Mouse (Mus musculus) cerebellum, adult 9-11 months (tissue): ENCODE measurements at regions not wholly inside any gene's neighbourhood (a gene's known extent, or its start where the extent isn't known, plus 50 kb on each side); places are given as distances from the start of the nearest gene placed in this dataset.

Source experiments
- DNase-seq: peaks from one replicate; pipeline ENCODE4 v3.0.0; 2022

DNA sequence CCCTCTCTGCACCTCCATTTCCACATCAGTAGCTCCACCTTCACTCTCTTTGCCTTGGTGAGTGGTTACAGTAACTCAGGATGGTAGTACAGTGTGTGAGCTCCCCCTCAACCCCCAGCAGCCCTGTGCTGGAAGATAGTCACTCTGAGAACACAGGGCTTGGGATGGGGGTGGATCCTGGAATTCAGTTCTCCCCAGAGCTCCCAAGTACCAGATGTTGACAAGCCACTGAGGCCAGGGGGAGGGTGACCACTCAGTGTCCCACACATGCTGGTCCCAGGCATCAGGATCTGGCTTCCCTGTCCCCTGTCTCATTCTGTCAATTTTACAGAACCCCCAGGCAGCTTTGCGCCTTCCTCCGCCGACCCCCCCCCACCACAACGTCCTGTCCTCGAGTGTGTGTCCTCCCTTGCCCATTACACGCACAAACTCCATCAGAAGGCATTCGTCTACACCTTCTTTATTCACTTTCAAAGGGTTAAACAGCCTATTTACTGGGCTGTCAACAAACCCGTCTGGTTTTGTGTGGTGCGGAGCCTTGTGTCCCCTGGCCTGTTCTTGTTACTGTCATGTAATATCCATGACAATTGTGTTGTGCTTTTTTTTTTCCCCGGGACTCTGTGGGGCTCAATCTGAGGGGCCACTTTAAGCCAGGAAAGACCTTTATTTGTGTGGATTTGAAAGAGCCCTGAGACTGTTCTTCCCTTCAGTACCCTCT, 194.6 kb upstream of the Irx3 start:
- DNase-seq = no peak

DNA sequence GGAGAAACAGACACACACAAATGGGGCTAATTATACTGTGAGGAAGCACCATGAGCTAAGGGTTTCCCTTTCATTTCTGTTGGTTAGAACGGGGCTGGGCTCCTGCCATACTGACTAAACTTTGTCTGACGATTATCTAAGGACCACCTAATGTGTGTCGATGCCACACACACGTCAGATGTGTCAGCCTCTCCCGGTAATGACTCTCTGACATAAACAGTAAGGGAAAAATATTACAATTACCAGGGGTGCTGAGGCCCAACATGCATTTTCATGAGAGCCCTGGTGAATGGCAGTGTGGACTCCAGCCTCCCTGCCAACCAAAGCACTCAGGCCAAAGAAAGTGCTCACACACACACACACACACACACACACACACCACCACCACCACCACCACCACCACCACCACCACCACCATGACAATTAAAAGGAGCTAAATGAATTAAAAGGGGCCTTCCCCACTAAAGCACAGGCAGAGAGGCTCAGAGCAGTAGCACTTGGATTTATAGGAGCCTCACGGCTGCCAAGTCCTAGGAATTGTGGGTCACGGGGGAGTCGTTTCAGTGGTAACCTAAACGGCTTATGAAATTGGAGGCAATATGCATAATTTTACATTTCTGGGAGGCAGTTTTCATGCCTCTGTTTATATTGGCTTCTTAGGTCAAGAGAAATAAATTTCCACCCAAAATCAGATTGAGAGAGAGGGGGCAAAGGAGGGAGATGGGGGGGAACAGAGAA, 193.7 kb upstream of the Irx3 start:
- DNase-seq = no peak

- DNase-seq = no peak
These were observed 189.9 kb upstream of the Irx3 start for GRCm38 (mm10) chr8:91991542-91992452.

- DNase-seq = no peak
These were observed 189.1 kb upstream of the Irx3 start for GRCm38 (mm10) chr8:91990952-91991351.

DNA sequence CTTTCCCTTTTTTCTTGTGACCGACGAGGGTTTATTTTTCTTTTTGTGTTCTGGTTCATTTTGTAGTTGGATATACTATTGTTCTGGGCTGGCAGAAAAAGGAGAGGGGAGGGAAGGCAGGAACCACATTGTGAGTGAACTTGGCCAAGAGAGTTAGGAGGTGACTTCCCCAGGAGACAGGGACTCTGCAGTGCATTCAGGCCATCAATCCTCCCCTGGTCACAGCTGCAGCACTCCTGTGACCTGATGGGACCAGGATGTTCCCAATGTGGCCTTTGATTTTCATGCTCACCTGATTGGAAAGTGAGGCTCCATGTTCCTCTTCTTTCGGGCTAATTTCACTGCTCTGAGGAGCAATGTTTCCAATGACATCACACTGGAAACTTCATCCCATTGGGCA, 188.2 kb upstream of the Irx3 start:
- DNase-seq = no peak

DNA sequence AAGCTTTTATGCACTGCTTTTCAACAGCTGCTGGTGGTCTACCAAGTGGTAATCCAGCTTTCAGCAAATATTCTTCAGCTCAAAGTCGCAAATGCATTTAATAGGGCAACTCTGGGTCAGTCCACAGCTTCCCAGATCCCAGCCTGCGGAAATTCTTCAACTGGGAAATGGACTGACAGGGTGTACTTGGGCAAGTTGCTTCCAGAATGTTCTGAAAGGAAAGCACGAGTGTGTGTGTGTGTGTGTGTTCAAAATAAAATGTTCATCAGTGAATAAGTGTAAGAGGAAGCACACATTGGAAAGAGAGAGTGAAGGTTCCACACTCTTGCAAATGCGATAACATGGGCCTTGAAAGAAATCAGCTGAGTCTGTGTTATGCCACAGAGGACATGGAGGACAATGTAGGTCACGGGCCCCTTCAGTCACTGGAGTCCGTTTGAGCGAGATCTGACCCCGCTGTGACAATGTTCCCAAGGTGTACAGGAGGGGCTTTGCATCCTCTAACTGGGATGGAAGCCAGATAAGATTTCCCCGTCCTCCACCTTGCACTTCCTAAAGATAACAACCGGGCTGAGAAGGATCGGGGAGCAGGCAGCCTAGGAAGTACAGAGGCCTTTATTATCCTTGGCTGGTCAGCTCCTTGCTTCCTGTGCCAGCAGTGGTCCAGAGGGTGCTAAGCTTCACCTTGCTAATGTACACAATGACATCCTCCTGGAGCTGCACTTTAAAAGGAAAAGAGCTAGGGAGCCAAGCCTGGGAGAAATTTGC, 187.2 kb upstream of the Irx3 start:
- no peak for DNase-seq

- no peak for DNase-seq
These were observed 186.0 kb upstream of the Irx3 start for GRCm38 (mm10) chr8:91987854-91988253.

- no peak for DNase-seq
These were observed 181.3 kb upstream of the Irx3 start for GRCm38 (mm10) chr8:91983171-91983570.

- no peak for DNase-seq
These were observed 175.2 kb upstream of the Irx3 start for GRCm38 (mm10) chr8:91976900-91977585.

GRCm38 (mm10) chr8:91975460-91975859, 173.6 kb upstream of the Irx3 start:
- DNase-seq = no peak

DNA sequence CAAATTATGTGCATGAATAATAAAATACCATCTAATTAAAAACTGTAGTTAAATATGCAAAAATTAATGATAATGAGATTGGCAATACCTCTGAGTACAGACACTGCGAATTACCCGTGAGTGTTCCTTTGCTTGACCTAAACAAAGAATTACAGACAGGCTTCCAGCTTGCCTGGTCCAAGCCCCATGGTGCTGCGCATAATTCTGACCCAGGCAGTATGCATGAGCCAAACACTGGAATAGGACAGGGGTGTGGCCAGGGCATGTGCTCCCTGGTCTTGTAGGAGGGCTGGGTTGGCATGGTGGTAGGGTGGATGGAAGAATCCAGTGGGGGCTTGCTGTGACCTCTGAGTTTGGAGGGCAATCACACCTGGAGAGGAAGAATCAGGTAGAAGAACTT, 172.8 kb upstream of the Irx3 start:
- DNase-seq = no peak

GRCm38 (mm10) chr8:91973951-91974439, 172.1 kb upstream of the Irx3 start:
- no peak for DNase-seq

GRCm38 (mm10) chr8:91967407-91967806, 165.5 kb upstream of the Irx3 start:
- DNase-seq = no peak

- no peak for DNase-seq
These were observed 165.1 kb upstream of the Irx3 start for GRCm38 (mm10) chr8:91966891-91967370.

DNA sequence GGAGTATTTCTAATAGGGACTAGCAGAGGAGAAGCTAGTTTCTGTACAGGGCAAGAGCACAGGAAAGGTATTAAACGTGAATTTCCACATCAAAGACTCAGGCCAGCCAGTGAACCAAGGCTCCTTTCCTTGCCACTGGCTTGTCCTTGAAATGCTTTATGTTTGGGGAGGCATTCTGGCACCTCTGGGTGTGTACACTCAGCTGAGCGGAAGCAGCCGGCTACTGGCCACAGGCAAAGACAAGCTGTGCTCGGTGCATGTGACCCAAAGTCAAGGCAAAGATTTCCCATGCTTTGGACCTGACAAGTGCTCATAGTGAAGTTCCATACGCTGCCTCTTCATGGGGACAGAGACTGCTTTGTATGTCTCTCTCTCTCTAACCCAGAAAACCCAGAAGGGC, 159.8 kb upstream of the Irx3 start:
- DNase-seq = no peak

DNA sequence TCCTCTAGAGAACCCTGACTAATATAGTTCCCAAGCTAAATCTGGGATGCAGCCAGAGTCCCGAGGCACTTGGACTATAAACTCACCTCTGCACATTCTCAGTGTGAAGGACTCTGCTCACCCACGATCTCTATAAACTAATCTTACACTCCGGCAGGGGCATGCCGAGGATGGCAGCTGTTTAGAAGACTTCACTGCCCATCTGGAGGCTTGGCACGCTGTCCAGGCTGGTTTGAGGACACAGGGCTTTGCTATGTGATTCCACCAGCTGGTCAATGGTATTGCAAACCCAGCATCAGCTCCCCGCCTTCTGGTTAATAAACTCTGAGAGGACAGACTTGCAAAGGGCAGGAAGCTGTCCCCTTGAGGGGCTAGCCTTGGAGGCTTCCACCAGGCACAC, 153.3 kb upstream of the Irx3 start:
- DNase-seq = no peak

GRCm38 (mm10) chr8:91952981-91953380, 151.1 kb upstream of the Irx3 start:
- DNase-seq = no peak

DNA sequence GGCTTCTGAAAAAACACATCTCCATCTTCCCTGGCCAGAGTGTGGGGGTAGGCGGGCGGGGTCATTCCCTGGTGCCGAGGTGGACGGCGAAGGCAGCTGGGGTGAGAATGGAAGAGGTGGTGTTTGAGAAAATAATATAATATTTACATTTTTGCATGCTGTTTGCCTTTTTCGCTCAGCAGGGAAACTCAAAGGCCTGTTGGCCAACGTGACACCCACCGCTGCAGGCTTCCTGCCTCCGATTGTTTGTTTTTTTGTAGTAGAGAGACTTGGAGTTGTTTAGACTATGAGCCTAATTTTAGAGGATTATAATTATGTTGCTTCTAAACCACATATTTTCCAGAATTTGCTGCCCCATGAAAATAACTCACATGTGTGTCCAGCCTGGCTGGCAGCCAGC, 147.2 kb upstream of the Irx3 start:
- DNase-seq = no peak

GRCm38 (mm10) chr8:91948173-91948940, 146.5 kb upstream of the Irx3 start:
- DNase-seq = no peak

DNA sequence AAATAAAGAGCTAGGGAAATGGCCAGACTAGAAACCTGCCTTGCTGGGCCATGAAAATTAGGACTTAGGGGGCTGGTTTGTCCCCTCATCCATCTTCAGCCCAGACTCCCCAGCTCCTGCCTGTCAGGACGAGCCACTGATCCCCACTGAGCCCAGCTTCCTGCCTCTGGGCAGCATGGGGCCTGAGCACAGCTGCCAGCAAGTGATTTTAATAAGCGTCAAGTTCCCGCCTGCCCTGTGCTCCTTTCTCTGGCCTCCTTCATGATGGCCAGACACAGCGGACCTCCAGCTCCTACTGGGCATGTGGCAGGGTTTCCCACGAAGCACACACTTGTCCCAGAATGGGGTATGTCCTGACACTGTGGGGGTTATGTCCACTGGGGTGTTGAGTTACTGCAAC, 139.1 kb upstream of the Irx3 start:
- DNase-seq = no peak

DNA sequence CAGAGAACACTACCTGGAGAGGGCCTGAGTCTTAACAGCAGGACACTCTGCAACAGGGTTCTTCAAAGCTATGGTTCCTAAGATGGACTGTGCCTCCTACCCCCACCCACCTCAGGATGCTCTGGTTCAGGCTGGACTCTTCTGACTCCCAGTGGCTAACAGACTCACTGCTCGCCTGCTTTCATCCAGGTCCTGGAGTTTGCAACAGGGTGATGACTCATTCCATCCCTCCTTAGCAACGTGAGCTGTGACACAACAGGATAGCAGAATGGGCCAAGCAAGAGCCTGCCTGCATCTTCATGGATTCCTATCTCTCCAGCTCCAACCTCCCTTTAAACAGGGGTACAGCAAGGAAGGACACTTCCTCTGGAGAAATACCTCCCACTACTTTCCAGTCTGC, 135.4 kb upstream of the Irx3 start:
- no peak for DNase-seq
